ENCODE assay signal across 22 mouse cellular contexts in genomic region chr9:40465596-40465995, GRCm38 (mm10).
A peak's percentile ranks its signal among the peaks of the same experiment; 100 is the strongest.
DNase-seq lines count a peak whose midpoint lies in the region; ATAC-seq and TF ChIP-seq lines count a peak whose summit lies in the region.
"Had no signal": no experiment of that assay in that cellular context is flagged by ENCODE, and none has a peak within 500 bp of the region (broad histone marks: within the 10 kb centered on the region; RNA-seq: fewer than 3 reads in every experiment).

No protein-coding gene starts in this region.

- H3K4me2 ChIP-seq in liver, embryonic 12.5 days, result 0 out of 2 replicates have a peak overlapping the region, but pooled peaks have one; percentile 18
- H3K4me2 ChIP-seq in liver, embryonic 11.5 days, result no peak overlapping the region
- H3K4me2 ChIP-seq in stomach, postnatal 0 days (replicated peaks; ENCODE audit: low read depth), result no peak overlapping the region
- H3K4me2 ChIP-seq: embryonic facial prominence, embryonic 13.5 days; hindbrain, embryonic 15.5 days had no signal

- H3K4me1 ChIP-seq in liver, embryonic 12.5 days, result peaks cover 5% of the 10 kb centered on the region
- peaks cover under 1% of the 10 kb centered on the region; the same call in 1 of the 2 replicates for H3K4me1 ChIP-seq in liver, embryonic 11.5 days (replicated peaks; ENCODE audit: control insufficient read depth, insufficient read depth, low read length)
- no peaks in the 10 kb centered on the region for H3K4me1 ChIP-seq in stomach, postnatal 0 days (replicated peaks; ENCODE audit: control insufficient read depth, insufficient read depth)
- H3K4me1 ChIP-seq: hindbrain, embryonic 15.5 days had no signal

- TF ChIP-seq CTCF in stomach, postnatal 0 days (IDR thresholded peaks at IDR 0.05; ENCODE audit: low read depth), result no peak

- no peak for TF ChIP-seq EP300 in stomach, postnatal 0 days (optimal IDR thresholded peaks at IDR 0.05)

- 67% methylated on average over 5 of the region's 5 CpGs for WGBS in liver, embryonic 12.5 days (ENCODE audit: insufficient replicate concordance)
- WGBS in liver, embryonic 11.5 days, result 64% methylated on average over 5 of the region's 5 CpGs
- WGBS in stomach, postnatal 0 days, result 64% methylated on average over 5 of the region's 5 CpGs

- no peak overlapping the region for H3K9ac ChIP-seq in liver, embryonic 12.5 days
- H3K9ac ChIP-seq in liver, embryonic 11.5 days (ENCODE audit: low read depth, low read length), result no peak overlapping the region
- H3K9ac ChIP-seq in stomach, postnatal 0 days (ENCODE audit: low read length), result no peak overlapping the region
- H3K9ac ChIP-seq: embryonic facial prominence, embryonic 13.5 days; hindbrain, embryonic 15.5 days had no signal

- H3K9me3 ChIP-seq in liver, embryonic 12.5 days (replicated peaks), result no peaks in the 10 kb centered on the region
- no peaks in the 10 kb centered on the region for H3K9me3 ChIP-seq in liver, embryonic 11.5 days (ENCODE audit: control insufficient read depth, low read length)
- no peaks in the 10 kb centered on the region for H3K9me3 ChIP-seq in stomach, postnatal 0 days (ENCODE audit: control insufficient read depth, low read length)
- H3K9me3 ChIP-seq: embryonic facial prominence, embryonic 13.5 days; hindbrain, embryonic 15.5 days; megakaryocyte, embryonic 14.5 days had no signal

- no peaks in the 10 kb centered on the region for H3K36me3 ChIP-seq in liver, embryonic 12.5 days
- H3K36me3 ChIP-seq in liver, embryonic 11.5 days (ENCODE audit: control insufficient read depth, insufficient read depth, low read length), result no peaks in the 10 kb centered on the region
- H3K36me3 ChIP-seq in stomach, postnatal 0 days (ENCODE audit: control insufficient read depth, insufficient read depth, low read length), result no peaks in the 10 kb centered on the region
- H3K36me3 ChIP-seq: embryonic facial prominence, embryonic 13.5 days; hindbrain, embryonic 15.5 days had no signal

- no peak for ATAC-seq in liver, embryonic 12.5 days
- ATAC-seq in liver, embryonic 11.5 days (replicated peaks; ENCODE audit: low FRiP score), result no peak
- ATAC-seq in stomach, postnatal 0 days (ENCODE audit: low FRiP score, low TSS enrichment), result peak; percentile 85
- ATAC-seq in cerebellum, adult (ENCODE audit: insufficient number of reproducible peaks, low FRiP score, low TSS enrichment), result no peak
- no peak for ATAC-seq in activated CD4-positive, CD25-positive, alpha-beta regulatory T cell, adult 4 months

- H3K4me3 ChIP-seq in liver, embryonic 12.5 days, result no peak overlapping the region
- no peak overlapping the region for H3K4me3 ChIP-seq in liver, embryonic 11.5 days (ENCODE audit: low read depth, low read length)
- no peak overlapping the region for H3K4me3 ChIP-seq in stomach, postnatal 0 days (ENCODE audit: low read depth, low read length)
- H3K4me3 ChIP-seq: embryonic facial prominence, embryonic 13.5 days; hindbrain, embryonic 15.5 days; megakaryocyte, embryonic 14.5 days; myocyte had no signal

- DNase-seq in liver, embryonic 11.5 days (ENCODE audit: low spot score), result no peak
- peak; percentile 90 to 91 for DNase-seq in kidney, adult 8-10 months
- DNase-seq in kidney, postnatal 25 days, result peak; percentile 84 to 89
- DNase-seq in stomach, postnatal 0 days (ENCODE audit: low spot score), result peak; percentile 57
- no peak for DNase-seq in spleen, postnatal 4 days (ENCODE audit: low spot score in 2 of 2)
- DNase-seq: cerebellum, adult 8-10 months; heart, adult 18-20 months; heart, postnatal 4 days; left cerebral cortex, postnatal 4 days; liver; lung, adult 18-20 months; lung, postnatal 14 days; midbrain, embryonic 14.5 days; right cerebral cortex, postnatal 25 days; thymus, postnatal 36 days had no signal

- no peaks in the 10 kb centered on the region for H3K27me3 ChIP-seq in liver, embryonic 12.5 days (replicated peaks)
- no peaks in the 10 kb centered on the region for H3K27me3 ChIP-seq in liver, embryonic 11.5 days (replicated peaks; ENCODE audit: control insufficient read depth, insufficient read depth, low read length)
- H3K27me3 ChIP-seq in stomach, postnatal 0 days (ENCODE audit: control insufficient read depth, insufficient read depth, low read length), result no peaks in the 10 kb centered on the region
- H3K27me3 ChIP-seq: embryonic facial prominence, embryonic 13.5 days; hindbrain, embryonic 15.5 days had no signal

- no peak overlapping the region for H3K27ac ChIP-seq in liver, embryonic 12.5 days
- H3K27ac ChIP-seq in liver, embryonic 11.5 days (ENCODE audit: low read depth, low read length), result no peak overlapping the region
- no peak overlapping the region for H3K27ac ChIP-seq in stomach, postnatal 0 days (replicated peaks)
- H3K27ac ChIP-seq: embryonic facial prominence, embryonic 13.5 days; hindbrain, embryonic 15.5 days had no signal

Comparison
In these comparisons a context has a peak if more than half of its experiments do, and no peak if none do; other contexts are left out.
1. DNase-seq: peak in kidney, adult 8-10 months (2 of 2), kidney, postnatal 25 days (2 of 2) and stomach, postnatal 0 days (single experiment); none in liver, embryonic 11.5 days (single experiment) and spleen, postnatal 4 days (0 of 2).